Mouse (Mus musculus) thymus, postnatal 36 days (tissue): ENCODE results near the gene Cdkn3.
"Not testable (repeated sequence)": the region's sequence is repeated elsewhere in the genome, so short reads cannot be mapped to it uniquely, and the experiment has no call there.

Source experiments
- DNase-seq, 2 experiments: peaks; one replicate each; pipeline ENCODE4 v3.0.0; 2022; ENCODE audit warnings: mixed read lengths in 2 of 2

Gene Cdkn3

DNA sequence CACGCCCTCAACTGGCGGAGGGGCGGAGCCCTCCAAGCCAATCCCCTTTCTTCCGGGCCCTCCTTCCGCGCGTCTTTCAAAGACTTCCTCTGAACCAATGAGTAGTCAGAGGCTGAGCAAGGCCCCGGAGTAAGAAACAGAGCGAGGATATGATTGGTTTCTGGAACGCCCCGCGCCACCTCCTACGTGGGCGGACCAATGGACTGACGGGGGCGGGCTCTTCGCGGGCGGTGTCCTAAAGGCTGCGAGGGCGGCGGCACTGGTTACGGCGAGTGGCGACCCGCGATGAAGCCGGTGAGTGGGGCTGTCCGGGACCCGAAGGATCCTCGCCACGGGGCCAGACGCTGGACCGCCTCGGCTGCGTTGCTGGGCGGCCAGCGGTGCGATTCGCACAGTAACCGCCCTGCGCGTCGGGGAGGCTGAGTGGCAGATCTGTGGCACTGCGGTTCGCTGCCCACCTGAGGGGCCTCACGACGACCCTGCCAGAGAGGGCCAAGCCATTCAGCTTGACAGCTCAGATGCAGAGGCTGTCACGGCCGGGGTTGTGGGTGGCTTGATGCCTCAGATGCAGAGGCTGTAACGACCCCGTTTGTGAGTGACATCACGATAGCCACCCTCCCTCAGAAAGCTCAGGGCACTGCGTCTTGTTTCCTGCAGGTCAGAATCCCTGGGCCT, at the start of gene Cdkn3:
Cdkn3 (plus strand) TSS at position 187 of the 675 bp plus-strand sequence.
- DNase-seq: peak; percentile 88 to 93

GRCm38 (mm10) chr14:46718483-46718922, 41.8 kb upstream of the Cdkn3 start:
- no peak for DNase-seq

DNA sequence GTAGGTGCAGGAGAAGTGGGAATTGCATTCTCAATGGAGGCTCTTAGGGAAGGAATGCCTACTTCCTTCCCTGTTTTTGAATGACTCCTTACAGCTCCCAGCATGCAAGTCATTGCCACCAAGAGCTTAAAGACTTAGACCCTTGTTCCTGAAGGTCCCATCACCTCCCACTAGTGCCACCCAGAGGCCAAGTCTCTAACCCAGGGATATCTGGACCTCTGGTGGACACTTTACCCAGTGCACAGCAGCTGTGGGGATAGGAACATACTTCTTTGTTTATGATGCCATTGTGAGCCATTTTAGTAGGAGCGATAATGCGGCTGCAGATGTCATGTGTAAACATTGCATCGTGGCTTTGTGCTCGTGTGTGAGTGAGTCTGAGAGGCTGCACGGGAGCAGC, 38.3 kb upstream of the Cdkn3 start:
- DNase-seq: no peak

DNA sequence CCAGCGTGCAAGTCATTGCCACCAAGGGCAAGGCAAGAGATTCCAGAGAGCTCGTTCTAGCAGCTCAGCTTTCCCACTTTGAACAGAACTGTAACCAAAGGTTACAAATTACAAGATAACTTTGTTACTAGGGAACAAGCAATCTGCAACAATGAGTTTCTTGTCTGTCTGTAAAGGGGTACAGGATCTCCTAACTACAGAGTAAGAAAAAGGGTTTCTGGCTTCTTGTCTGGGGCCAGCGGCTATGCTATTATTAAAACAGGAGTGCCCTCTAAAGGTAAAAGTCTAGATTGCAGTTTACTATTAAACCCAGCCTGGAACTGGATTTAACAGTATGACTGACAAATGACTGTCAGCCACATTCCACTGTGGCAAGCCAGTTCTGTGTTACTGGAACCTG, 36.5 kb upstream of the Cdkn3 start:
- DNase-seq: no peak

DNA sequence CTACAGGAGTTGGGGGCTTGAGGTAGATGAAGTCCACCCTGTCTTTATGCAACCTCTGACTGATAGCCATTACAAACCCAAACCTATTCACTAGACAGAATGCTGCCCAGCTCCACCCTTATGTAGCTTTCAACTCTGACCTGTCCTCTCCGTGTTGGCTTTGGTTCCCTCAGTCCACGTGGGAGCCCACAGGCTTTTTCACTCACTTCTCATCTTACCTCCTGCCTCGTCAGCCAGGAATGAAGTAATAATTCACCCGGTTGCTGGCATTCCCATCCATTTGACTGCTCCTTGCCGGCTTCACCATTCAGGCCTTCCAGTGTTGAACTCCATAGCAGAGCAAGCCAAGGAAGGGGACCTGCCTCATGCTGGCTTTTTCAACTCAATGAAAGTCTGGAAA, 35.4 kb upstream of the Cdkn3 start:
- no peak for DNase-seq

DNA sequence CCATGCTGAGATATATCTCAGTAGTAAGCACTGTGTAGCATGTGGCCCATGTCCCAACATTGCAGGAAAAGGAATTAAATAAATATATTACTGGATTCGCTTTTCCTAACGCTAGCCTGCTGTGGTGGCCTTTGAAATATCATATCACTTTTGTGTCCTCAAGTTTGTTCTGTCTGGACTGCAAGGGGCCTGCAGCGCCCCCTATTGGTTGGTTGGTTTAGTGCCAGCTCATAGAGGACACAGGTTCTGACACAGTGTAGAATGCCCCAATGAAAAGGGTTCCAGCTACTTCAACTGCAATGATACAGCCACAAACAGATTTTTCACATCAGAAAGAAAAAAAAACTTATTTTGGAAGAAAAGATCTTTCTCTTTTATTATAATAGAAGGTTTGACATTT, 34.6 kb upstream of the Cdkn3 start:
- peak; percentile 21 to 23 for DNase-seq

GRCm38 (mm10) chr14:46734262-46734661, 26.1 kb upstream of the Cdkn3 start:
- DNase-seq: no peak

DNA sequence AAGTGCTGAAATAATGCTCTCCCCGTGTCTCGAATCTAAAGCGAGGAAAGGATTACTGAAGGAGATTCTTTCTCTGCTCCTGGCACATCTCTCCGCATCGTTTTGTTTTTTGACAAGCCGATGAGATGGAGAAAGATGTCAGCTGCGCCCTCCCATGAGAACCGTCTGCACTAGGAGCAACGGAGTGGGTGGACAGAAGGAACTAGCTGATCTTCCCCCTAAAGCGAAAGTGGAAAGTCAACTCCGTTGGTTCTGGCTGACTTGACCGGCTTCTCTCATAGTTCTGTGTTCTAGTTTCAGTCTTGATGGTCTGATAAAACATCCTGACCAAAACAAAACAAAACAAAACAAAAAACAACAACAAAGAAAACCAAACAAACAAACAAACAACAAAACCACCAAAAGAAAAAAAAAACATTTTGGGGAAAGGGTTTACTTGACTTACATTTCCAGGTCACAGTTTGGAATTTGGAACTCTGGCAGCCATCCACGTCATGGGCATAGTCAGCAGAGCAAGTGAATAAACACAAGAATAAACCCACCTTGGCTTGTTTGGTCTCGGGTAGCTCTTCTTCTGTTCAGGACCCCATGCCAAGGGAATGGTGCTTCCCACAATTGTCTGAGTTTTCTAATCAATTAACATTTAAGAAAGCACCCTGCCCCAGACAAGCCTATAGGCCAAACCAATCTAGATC, 25.4 kb upstream of the Cdkn3 start:
- DNase-seq: no peak

DNA sequence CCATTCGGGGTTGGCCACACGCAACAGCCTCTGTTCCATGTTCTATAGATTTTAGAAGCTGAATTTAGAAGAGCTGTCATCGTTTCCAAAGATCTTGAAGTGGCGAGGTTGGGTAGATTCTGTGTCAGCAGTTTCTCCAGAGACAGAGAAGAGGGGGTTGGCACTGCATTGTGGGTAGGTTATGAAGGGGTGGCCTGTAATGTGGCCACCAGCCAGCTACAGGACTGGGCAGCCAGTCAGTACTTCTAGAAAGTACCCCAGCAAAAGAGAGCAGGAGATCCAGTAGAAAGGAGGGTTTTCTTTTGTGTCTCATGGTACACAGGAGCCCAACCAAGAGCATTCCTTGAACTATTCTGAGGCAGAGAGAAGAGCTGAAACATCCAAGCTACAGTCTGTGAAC, 24.0 kb upstream of the Cdkn3 start:
- DNase-seq: no peak

- not testable (repeated sequence) for DNase-seq
Observed at GRCm38 (mm10) chr14:46737346-46737745, 23.0 kb upstream of the Cdkn3 start.

DNA sequence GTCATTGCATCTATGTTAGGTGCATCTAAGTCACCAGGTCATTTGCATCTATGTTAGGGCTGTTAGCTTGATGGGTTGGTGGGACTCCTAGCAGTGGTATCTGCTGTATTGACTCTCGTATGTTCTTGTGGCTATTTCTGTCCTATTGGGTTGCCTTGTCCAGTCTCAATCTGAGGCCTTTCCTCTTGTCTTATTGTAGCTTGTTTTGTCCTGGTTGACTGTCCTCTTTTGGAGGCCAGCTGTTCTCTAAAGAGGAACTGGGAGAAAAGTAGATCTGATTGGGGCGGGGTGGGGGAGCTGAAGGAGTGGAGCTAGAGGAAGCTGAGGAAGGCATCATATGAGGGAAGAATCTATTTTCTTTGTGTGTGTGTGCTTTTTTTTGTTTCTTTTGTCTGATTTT, 17.7 kb upstream of the Cdkn3 start:
- DNase-seq: no peak

GRCm38 (mm10) chr14:46745413-46745812, 14.9 kb upstream of the Cdkn3 start:
- no peak for DNase-seq

DNA sequence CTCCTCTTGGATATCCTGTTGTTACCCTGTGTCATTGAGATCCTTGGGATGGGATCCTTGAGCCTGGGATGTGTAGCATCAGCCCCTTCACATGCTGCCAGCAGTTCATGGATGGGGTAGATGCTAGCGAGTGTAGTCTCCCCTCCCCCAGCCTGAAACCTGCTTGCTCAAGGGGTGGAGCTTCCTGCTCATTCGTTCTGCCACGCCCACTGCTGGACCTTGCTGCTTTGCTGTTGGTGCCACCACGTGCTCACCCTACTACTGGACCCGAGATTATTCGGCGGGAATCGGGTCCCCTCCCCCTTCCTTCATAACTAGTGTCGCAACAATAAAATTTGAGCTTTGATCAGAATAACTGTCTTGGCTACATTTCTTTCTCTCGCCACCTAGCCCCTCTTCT, 6.0 kb upstream of the Cdkn3 start:
- DNase-seq: not testable (repeated sequence)

DNA sequence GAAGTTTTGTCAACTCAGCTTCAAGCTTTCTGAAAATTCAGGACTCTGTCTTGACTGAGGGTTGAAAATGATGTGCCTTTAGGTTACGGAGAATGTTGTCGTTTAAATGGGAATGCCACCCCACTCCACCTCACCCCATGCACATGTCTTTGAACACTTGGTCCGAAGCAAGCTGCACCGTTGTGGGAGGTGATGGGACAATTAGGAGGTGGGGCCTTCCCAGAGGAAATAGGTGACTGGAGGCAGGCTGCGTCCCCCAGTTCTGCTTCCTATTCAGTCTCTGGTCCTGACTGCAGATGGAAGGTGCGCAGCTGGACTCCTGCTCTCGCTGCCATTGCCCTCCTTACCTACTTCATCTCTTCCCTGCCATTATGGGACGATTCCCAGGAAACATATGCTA, 4.5 kb upstream of the Cdkn3 start:
- DNase-seq: no peak

GRCm38 (mm10) chr14:46757736-46758135, 2.6 kb upstream of the Cdkn3 start:
- no peak for DNase-seq

DNA sequence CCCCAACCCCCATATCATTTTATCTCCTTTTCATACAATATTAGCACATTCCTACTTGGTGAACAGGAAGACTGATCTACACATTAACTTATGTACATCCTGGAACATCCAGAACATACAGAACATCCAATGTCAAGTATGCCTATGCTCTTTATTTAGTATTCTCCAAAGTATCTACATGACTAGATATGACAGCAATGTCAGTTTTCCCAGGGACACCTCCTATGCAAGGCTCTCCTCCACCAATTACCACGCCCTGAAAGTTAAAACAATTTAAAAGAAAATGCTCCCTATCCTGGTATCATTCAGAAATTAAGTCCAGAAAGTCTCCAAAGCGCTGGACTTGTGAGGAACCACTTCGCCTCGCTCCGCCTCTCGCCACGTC, 379 bp upstream of the Cdkn3 start:
- no peak for DNase-seq

GRCm38 (mm10) chr14:46761186-46761585, 845 bp downstream of the Cdkn3 start:
- no peak for DNase-seq

- no peak for DNase-seq
Observed at GRCm38 (mm10) chr14:46767116-46767515, 6.8 kb downstream of the Cdkn3 start.

- no peak for DNase-seq
Observed at GRCm38 (mm10) chr14:46770036-46770435, 9.7 kb downstream of the Cdkn3 start.

DNA sequence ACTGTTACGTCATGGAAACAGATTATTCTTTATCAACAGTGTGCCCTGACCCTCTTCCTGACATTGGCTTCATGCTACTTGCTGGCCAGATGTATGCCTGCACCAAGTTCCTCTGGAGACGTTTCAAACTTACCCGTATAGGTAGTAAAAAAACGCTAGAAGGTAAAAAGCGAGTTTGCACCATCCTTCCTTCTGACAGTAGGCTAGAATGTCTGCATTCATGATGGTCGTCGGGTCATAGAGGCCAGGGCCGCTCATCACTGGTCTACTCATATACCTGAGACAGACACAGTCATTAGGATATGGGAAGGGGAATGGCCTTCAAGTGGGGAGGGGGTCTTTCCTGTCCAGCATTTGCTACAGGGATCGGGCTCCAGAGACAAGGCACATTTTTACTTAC, 18.4 kb downstream of the Cdkn3 start:
- DNase-seq: no peak

GRCm38 (mm10) chr14:46779217-46779616, 18.9 kb downstream of the Cdkn3 start:
- DNase-seq: no peak

- no peak for DNase-seq
Observed at GRCm38 (mm10) chr14:46781086-46781485, 20.7 kb downstream of the Cdkn3 start.

GRCm38 (mm10) chr14:46782187-46782828, 22.0 kb downstream of the Cdkn3 start:
- DNase-seq: no peak

- no peak for DNase-seq
Observed at GRCm38 (mm10) chr14:46783327-46783926, 23.1 kb downstream of the Cdkn3 start.
